Mouse (Mus musculus) embryonic facial prominence, embryonic 10.5 days (tissue): ENCODE measurements around the gene Pla2g2d. TPM values are rescaled to one million over a fixed set of nuclear protein-coding genes. Genes with fewer than 3 reads are reported as not detected.

Experiments
- DNase-seq: peaks from one replicate; pipeline ENCODE4 v3.0.0-alpha.2; 2017; ENCODE audit warnings: low spot score
- H3K27ac ChIP-seq: fragments of 300-500 bp; sonication (generic); replicated peaks from 2 replicates; pipeline ENCODE4 v1.5.1; 2016; ENCODE audit warnings: mild to moderate bottlenecking
- H3K27me3 ChIP-seq: fragments of 300-500 bp; sonication (generic); replicated peaks from 2 replicates; pipeline ENCODE4 v1.6.1; 2016; ENCODE audit warnings: low read depth, mild to moderate bottlenecking; ENCODE audit not compliant: poor library complexity, severe bottlenecking
- H3K36me3 ChIP-seq: fragments of 300-500 bp; sonication (generic); replicated peaks from 2 replicates; pipeline ENCODE4 v1.6.1; 2016; ENCODE audit warnings: mild to moderate bottlenecking, moderate library complexity
- H3K4me1 ChIP-seq: fragments of 300-500 bp; sonication (generic); 2 replicates; pipeline ENCODE4 v1.6.1; 2016
- H3K4me3 ChIP-seq: fragments of 300-500 bp; sonication (generic); 2 replicates; pipeline ENCODE4 v1.5.1; 2016; ENCODE audit warnings: mild to moderate bottlenecking, moderate library complexity
- H3K9me3 ChIP-seq: fragments of 300-500 bp; sonication (generic); 2 replicates; pipeline ENCODE4 v1.6.1; 2016; ENCODE audit warnings: mild to moderate bottlenecking
- WGBS: fragments of 180-500 bp; shearing (Covaris S2); methylation state at CpG from one replicate; pipeline ENCODE4 v1.1.7; 2016; 5-methylcytosine and 5-hydroxymethylcytosine counted together
- polyA plus RNA-seq: library from polyadenylated mRNA; unstranded; fragments of >200 nt; fragmentation: Nextera tagmentation; extraction: Ambion mirVana; gene quantifications from 2 replicates; pipeline ENCODE4 v1.2.1, GENCODE M21; 2016

Gene Pla2g2d
- polyA plus RNA-seq, 1 experiment from 2014 or later, result 0.26 TPM

GRCm38 (mm10) chr4:138753608-138754007 is 21.9 kb upstream of the Pla2g2d start:
- 89% methylated on average over 3 of the region's 3 CpGs for WGBS
- no peak overlapping the region for H3K4me3 ChIP-seq
- no peaks in the 10 kb centered on the region for H3K27me3 ChIP-seq
- 0 out of 2 replicates have a peak, but pooled peaks cover 2% of the 10 kb centered on the region for H3K9me3 ChIP-seq
- H3K36me3 ChIP-seq, result no peaks in the 10 kb centered on the region
- DNase-seq, result no peak
- H3K4me1 ChIP-seq, result peaks cover 22% of the 10 kb centered on the region
- no peak overlapping the region for H3K27ac ChIP-seq

- Histone ChIP-seq H3K4me3 (no peak overlapping the region), H3K36me3 (no peaks in the 10 kb centered on the region), H3K27ac (no peak overlapping the region), H3K9me3 (0 out of 2 replicates have a peak, but pooled peaks cover 2% of the 10 kb centered on the region), H3K27me3 (no peaks in the 10 kb centered on the region), H3K4me1 (peaks cover 16% of the 10 kb centered on the region)
- DNase-seq, result no peak
- WGBS, result 83% methylated on average over 9 of the region's 9 CpGs
These were observed 21.1 kb upstream of the Pla2g2d start for GRCm38 (mm10) chr4:138754432-138754831.

GRCm38 (mm10) chr4:138755439-138755838 is 20.1 kb upstream of the Pla2g2d start:
- H3K4me1 ChIP-seq, result peaks cover 16% of the 10 kb centered on the region
- 75% methylated on average over 4 of the region's 4 CpGs for WGBS
- H3K27ac ChIP-seq, result no peak overlapping the region
- 0 out of 2 replicates have a peak, but pooled peaks cover 2% of the 10 kb centered on the region for H3K9me3 ChIP-seq
- H3K36me3 ChIP-seq, result no peaks in the 10 kb centered on the region
- H3K27me3 ChIP-seq, result no peaks in the 10 kb centered on the region
- no peak overlapping the region for H3K4me3 ChIP-seq
- DNase-seq, result no peak

GRCm38 (mm10) chr4:138755983-138756382 is 19.6 kb upstream of the Pla2g2d start:
- no peak for DNase-seq
- no peak overlapping the region for H3K4me3 ChIP-seq
- no peaks in the 10 kb centered on the region for H3K27me3 ChIP-seq
- WGBS, result 85% methylated on average over 11 of the region's 11 CpGs
- H3K9me3 ChIP-seq, result 0 out of 2 replicates have a peak, but pooled peaks cover 2% of the 10 kb centered on the region
- no peaks in the 10 kb centered on the region for H3K36me3 ChIP-seq
- peaks cover 16% of the 10 kb centered on the region for H3K4me1 ChIP-seq
- H3K27ac ChIP-seq, result no peak overlapping the region

GRCm38 (mm10) chr4:138757416-138757815 is 18.1 kb upstream of the Pla2g2d start, which contains the start of gene Pla2g2f:
Gene Pla2g2f, minus strand, starts transcription at chr4:138757626.
- WGBS, result 80% methylated on average over 8 of the region's 8 CpGs
- Histone ChIP-seq H3K27ac (no peak within 1 kb of the TSS), H3K4me1 (peaks cover 16% of the 10 kb centered on the region), H3K36me3 (no peaks in the 10 kb centered on the region), H3K9me3 (0 out of 2 replicates have a peak, but pooled peaks cover 2% of the 10 kb centered on the region), H3K27me3 (no peaks in the 10 kb centered on the region), H3K4me3 (no peak within 1 kb of the TSS)
- DNase-seq, result no peak

GRCm38 (mm10) chr4:138762266-138762665 is 13.3 kb upstream of the Pla2g2d start:
- no peak overlapping the region for H3K27ac ChIP-seq
- H3K9me3 ChIP-seq, result no peaks in the 10 kb centered on the region
- no peaks in the 10 kb centered on the region for H3K27me3 ChIP-seq
- no peaks in the 10 kb centered on the region for H3K36me3 ChIP-seq
- DNase-seq, result no peak
- H3K4me1 ChIP-seq, result peaks cover 2% of the 10 kb centered on the region; the same call in 1 of the 2 replicates
- 88% methylated on average over 9 of the region's 9 CpGs for WGBS
- H3K4me3 ChIP-seq, result no peak overlapping the region

GRCm38 (mm10) chr4:138771970-138772369 is 3.6 kb upstream of the Pla2g2d start:
- no peak overlapping the region for H3K4me3 ChIP-seq
- H3K36me3 ChIP-seq, result no peaks in the 10 kb centered on the region
- no peaks in the 10 kb centered on the region for H3K9me3 ChIP-seq
- no peaks in the 10 kb centered on the region for H3K4me1 ChIP-seq
- no peak for DNase-seq
- 87% methylated on average over 10 of the region's 10 CpGs for WGBS
- H3K27me3 ChIP-seq, result 0 out of 2 replicates have a peak, but pooled peaks cover 15% of the 10 kb centered on the region
- H3K27ac ChIP-seq, result no peak overlapping the region

GRCm38 (mm10) chr4:138772386-138772785 is 3.1 kb upstream of the Pla2g2d start:
- Histone ChIP-seq H3K9me3 (no peaks in the 10 kb centered on the region), H3K36me3 (no peaks in the 10 kb centered on the region), H3K27ac (no peak overlapping the region), H3K27me3 (0 out of 2 replicates have a peak, but pooled peaks cover 19% of the 10 kb centered on the region), H3K4me1 (0 out of 2 replicates have a peak, but pooled peaks cover 2% of the 10 kb centered on the region), H3K4me3 (no peak overlapping the region)
- no peak for DNase-seq
- 84% methylated on average over 5 of the region's 5 CpGs for WGBS

GRCm38 (mm10) chr4:138777417-138778407 is 2.2 kb downstream of the Pla2g2d start:
- H3K4me1 ChIP-seq, result peaks cover 13% of the 10 kb centered on the region
- no peaks in the 10 kb centered on the region for H3K9me3 ChIP-seq
- no peaks in the 10 kb centered on the region for H3K36me3 ChIP-seq
- DNase-seq, result peak; percentile 34
- H3K27me3 ChIP-seq, result peaks cover 26% of the 10 kb centered on the region; the same call in 1 of the 2 replicates
- H3K4me3 ChIP-seq, result no peak overlapping the region
- WGBS, result 47% methylated on average over 20 of the region's 20 CpGs
- no peak overlapping the region; the same call in 1 of the 2 replicates for H3K27ac ChIP-seq

- no peak for DNase-seq
- WGBS, result 92% methylated on average over 5 of the region's 5 CpGs
- no peaks in the 10 kb centered on the region for H3K9me3 ChIP-seq
- no peak overlapping the region for H3K27ac ChIP-seq
- no peak overlapping the region for H3K4me3 ChIP-seq
- H3K27me3 ChIP-seq, result peaks cover 29% of the 10 kb centered on the region; the same call in 1 of the 2 replicates
- no peaks in the 10 kb centered on the region for H3K36me3 ChIP-seq
- H3K4me1 ChIP-seq, result peaks cover 13% of the 10 kb centered on the region
These were observed 4.8 kb downstream of the Pla2g2d start for GRCm38 (mm10) chr4:138780300-138780699.

- Histone ChIP-seq H3K27me3 (peaks cover 19% of the 10 kb centered on the region; the same call in 1 of the 2 replicates), H3K4me3 (no peak overlapping the region), H3K4me1 (peaks cover 13% of the 10 kb centered on the region), H3K36me3 (no peaks in the 10 kb centered on the region), H3K27ac (no peak overlapping the region), H3K9me3 (no peaks in the 10 kb centered on the region)
- 84% methylated on average over 6 of the region's 6 CpGs for WGBS
- DNase-seq, result no peak
These were observed 6.6 kb downstream of the Pla2g2d start for GRCm38 (mm10) chr4:138782098-138782497.

- 0 out of 2 replicates have a peak, but pooled peaks cover 3% of the 10 kb centered on the region for H3K27me3 ChIP-seq
- H3K36me3 ChIP-seq, result no peaks in the 10 kb centered on the region
- no peak overlapping the region for H3K27ac ChIP-seq
- no peaks in the 10 kb centered on the region for H3K4me1 ChIP-seq
- WGBS, result 62% methylated on average over 4 of the region's 4 CpGs
- DNase-seq, result no peak
- no peak overlapping the region for H3K4me3 ChIP-seq
- H3K9me3 ChIP-seq, result no peaks in the 10 kb centered on the region
These were observed 10.2 kb downstream of the Pla2g2d start for GRCm38 (mm10) chr4:138785721-138786120.
